Mouse (Mus musculus): ENCODE results near the gene Atp2c2. TPM values are rescaled to one million over a fixed set of nuclear protein-coding genes. Genes with fewer than 3 reads are reported as not detected.

The Atp2c2 gene
- polyA plus RNA-seq, 1 experiment: 3.4 TPM

DNA sequence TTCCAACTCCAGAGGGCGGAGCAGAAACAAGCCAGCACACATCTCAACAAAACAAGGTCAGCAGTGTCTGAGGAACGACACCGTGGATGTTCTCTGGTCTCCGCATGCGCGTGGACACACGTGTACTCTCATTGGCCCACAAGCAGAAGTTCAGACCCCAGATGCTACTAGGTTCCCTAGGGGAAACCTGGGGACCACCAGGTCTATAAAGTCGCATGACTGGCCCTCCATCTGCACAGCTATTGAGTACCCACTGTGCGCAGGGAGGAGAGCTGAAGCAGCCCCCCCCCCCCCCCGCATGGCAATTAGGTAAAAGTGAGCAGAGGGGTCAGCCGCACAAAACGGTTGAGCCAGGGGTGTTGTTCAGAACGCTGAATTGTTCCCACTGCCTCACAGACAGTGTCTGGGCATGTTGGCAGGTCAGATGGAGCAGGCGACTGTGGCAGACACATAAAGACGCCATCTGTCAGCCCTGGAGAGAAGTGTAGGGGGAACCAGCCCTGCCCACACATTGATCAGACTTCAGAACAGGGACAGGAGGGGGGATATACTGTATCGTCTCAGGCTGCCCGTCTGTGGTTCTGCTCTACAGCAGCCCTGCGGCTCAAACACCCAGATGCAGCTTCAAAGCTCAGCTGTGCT is 86.1 kb downstream of the Atp2c2 start:
- H3K27ac ChIP-seq (ENCODE audit: insufficient read depth, low read length): no peak overlapping the region
- peaks cover 2% of the 10 kb centered on the region for H3K4me1 ChIP-seq (ENCODE audit: control insufficient read depth, insufficient read depth, low read length)
- no peak overlapping the region for H3K4me3 ChIP-seq (ENCODE audit: low read depth, low read length)

DNA sequence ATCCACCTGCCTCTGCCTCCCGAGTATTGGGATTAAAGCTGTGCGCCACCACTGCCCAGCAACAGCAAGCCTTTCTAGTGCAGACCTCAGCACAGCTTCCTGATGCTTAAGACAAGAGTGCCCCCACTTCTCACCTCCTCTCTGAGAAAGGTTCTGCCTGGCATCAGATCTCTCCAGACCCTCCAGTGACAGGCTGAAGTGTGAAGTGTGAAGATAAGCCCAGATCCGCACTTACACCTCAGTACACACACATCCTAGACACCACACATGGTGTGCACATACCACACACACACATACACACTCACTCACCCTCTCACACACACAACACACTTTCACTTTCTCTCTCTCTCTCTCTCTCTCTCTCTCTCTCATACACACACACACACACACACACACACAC is 87.1 kb downstream of the Atp2c2 start:
- Histone ChIP-seq H3K9ac (ENCODE audit: low read depth, poor library complexity, severe bottlenecking) (no peak overlapping the region), H3K36me3 (ENCODE audit: control insufficient read depth, insufficient read depth, low read length, poor library complexity, severe bottlenecking) (no peaks in the 10 kb centered on the region), H3K27ac (ENCODE audit: insufficient read depth, low read length) (no peak overlapping the region), H3K9me3 (replicated peaks; ENCODE audit: control insufficient read depth, insufficient read depth, low read length, poor library complexity, severe bottlenecking) (no peaks in the 10 kb centered on the region), H3K4me1 (ENCODE audit: control insufficient read depth, insufficient read depth, low read length) (peaks cover 2% of the 10 kb centered on the region), H3K27me3 (ENCODE audit: control insufficient read depth, insufficient read depth, low read length, poor library complexity, severe bottlenecking) (no peaks in the 10 kb centered on the region), H3K4me3 (ENCODE audit: low read depth, low read length) (no peak overlapping the region)
- TF ChIP-seq POLR2A (IDR thresholded peaks at IDR 0.05; ENCODE audit: insufficient read depth, low read length) (no peak), CTCF (IDR thresholded peaks at IDR 0.05; ENCODE audit: low read depth, low read length) (no peak), EP300 (IDR thresholded peaks at IDR 0.05; ENCODE audit: insufficient read depth, low read depth, low read length) (no peak)

More for the DNA sequence above, 86.1 kb downstream of the Atp2c2 start:
- Histone ChIP-seq H3K36me3 (ENCODE audit: control insufficient read depth, insufficient read depth, low read length, poor library complexity, severe bottlenecking) (no peaks in the 10 kb centered on the region), H3K9me3 (replicated peaks; ENCODE audit: control insufficient read depth, insufficient read depth, low read length, poor library complexity, severe bottlenecking) (no peaks in the 10 kb centered on the region), H3K9ac (ENCODE audit: low read depth, poor library complexity, severe bottlenecking) (peak overlapping the region; percentile 7; the same call in 1 of the 2 replicates), H3K27me3 (ENCODE audit: control insufficient read depth, insufficient read depth, low read length, poor library complexity, severe bottlenecking) (no peaks in the 10 kb centered on the region)
- TF ChIP-seq CTCF (IDR thresholded peaks at IDR 0.05; ENCODE audit: low read depth, low read length): no peak
- TF ChIP-seq EP300 (IDR thresholded peaks at IDR 0.05; ENCODE audit: insufficient read depth, low read depth, low read length): no peak
- TF ChIP-seq POLR2A (IDR thresholded peaks at IDR 0.05; ENCODE audit: insufficient read depth, low read length): no peak

DNA sequence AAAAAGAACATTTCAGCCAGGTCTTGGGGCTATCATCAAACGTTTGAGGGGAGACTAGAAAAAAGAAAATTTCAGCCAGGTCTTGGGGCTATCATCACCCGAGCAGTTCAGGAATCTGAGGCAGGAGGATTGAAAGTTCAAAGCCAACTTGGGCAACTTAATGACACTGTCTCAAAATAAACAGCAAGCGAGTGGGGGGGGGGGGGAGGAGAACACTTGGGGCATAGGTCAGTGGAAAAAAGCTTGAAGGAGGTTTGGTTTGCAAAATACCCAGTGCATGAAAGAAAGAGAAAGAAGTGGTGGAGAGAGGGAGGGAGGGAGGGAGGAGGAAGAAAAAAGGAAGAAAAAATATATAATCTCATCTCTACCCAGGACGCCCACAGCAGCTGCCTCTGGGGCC is 87.5 kb downstream of the Atp2c2 start:
- no peak for TF ChIP-seq POLR2A (IDR thresholded peaks at IDR 0.05; ENCODE audit: insufficient read depth, low read length)
- TF ChIP-seq CTCF (IDR thresholded peaks at IDR 0.05; ENCODE audit: low read depth, low read length): no peak
- TF ChIP-seq EP300 (IDR thresholded peaks at IDR 0.05; ENCODE audit: insufficient read depth, low read depth, low read length): no peak
- H3K27me3 ChIP-seq (ENCODE audit: control insufficient read depth, insufficient read depth, low read length, poor library complexity, severe bottlenecking): no peaks in the 10 kb centered on the region
- H3K9ac ChIP-seq (ENCODE audit: low read depth, poor library complexity, severe bottlenecking): no peak overlapping the region
- no peaks in the 10 kb centered on the region for H3K36me3 ChIP-seq (ENCODE audit: control insufficient read depth, insufficient read depth, low read length, poor library complexity, severe bottlenecking)
- no peaks in the 10 kb centered on the region for H3K9me3 ChIP-seq (replicated peaks; ENCODE audit: control insufficient read depth, insufficient read depth, low read length, poor library complexity, severe bottlenecking)
- peaks cover 5% of the 10 kb centered on the region for H3K4me1 ChIP-seq (ENCODE audit: control insufficient read depth, insufficient read depth, low read length)
- H3K27ac ChIP-seq (ENCODE audit: insufficient read depth, low read length): no peak overlapping the region
- H3K4me3 ChIP-seq (ENCODE audit: low read depth, low read length): no peak overlapping the region

- peaks cover 5% of the 10 kb centered on the region for H3K4me1 ChIP-seq (ENCODE audit: control insufficient read depth, insufficient read depth, low read length)
- no peak overlapping the region for H3K4me3 ChIP-seq (ENCODE audit: low read depth, low read length)
- H3K36me3 ChIP-seq (ENCODE audit: control insufficient read depth, insufficient read depth, low read length, poor library complexity, severe bottlenecking): no peaks in the 10 kb centered on the region
- no peak overlapping the region for H3K9ac ChIP-seq (ENCODE audit: low read depth, poor library complexity, severe bottlenecking)
- H3K27ac ChIP-seq (ENCODE audit: insufficient read depth, low read length): no peak overlapping the region
- no peaks in the 10 kb centered on the region for H3K9me3 ChIP-seq (replicated peaks; ENCODE audit: control insufficient read depth, insufficient read depth, low read length, poor library complexity, severe bottlenecking)
- TF ChIP-seq POLR2A (IDR thresholded peaks at IDR 0.05; ENCODE audit: insufficient read depth, low read length): no peak
- H3K27me3 ChIP-seq (ENCODE audit: control insufficient read depth, insufficient read depth, low read length, poor library complexity, severe bottlenecking): no peaks in the 10 kb centered on the region
Observed at GRCm38 (mm10) chr8:119788607-119789381, 89.0 kb downstream of the Atp2c2 start.

DNA sequence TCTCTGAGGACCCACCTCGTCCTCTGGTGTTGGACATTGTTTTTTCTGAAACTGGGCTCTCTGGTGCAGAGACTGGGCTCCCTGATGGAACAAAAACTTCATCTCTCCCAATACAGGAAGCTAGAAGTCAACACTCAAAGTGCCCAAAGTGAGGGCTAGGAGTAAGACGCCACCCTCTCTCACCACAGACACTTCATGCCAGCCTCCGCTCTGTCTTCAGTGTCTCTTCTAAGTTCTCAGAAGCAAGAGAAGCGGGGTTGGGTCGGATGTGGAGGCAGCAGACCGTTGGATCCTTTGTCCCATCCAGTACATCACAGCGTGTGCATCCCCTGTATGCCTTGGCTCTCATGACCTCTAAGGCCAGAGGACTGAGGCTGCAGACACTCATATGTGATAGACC is 89.8 kb downstream of the Atp2c2 start:
- Histone ChIP-seq H3K9me3 (replicated peaks; ENCODE audit: control insufficient read depth, insufficient read depth, low read length, poor library complexity, severe bottlenecking) (no peaks in the 10 kb centered on the region), H3K4me1 (ENCODE audit: control insufficient read depth, insufficient read depth, low read length) (peaks cover 7% of the 10 kb centered on the region), H3K27ac (ENCODE audit: insufficient read depth, low read length) (no peak overlapping the region), H3K36me3 (ENCODE audit: control insufficient read depth, insufficient read depth, low read length, poor library complexity, severe bottlenecking) (no peaks in the 10 kb centered on the region), H3K4me3 (ENCODE audit: low read depth, low read length) (peak overlapping the region; percentile 14; the same call in 1 of the 2 replicates), H3K27me3 (ENCODE audit: control insufficient read depth, insufficient read depth, low read length, poor library complexity, severe bottlenecking) (no peaks in the 10 kb centered on the region), H3K9ac (ENCODE audit: low read depth, poor library complexity, severe bottlenecking) (no peak overlapping the region)
- TF ChIP-seq CTCF (IDR thresholded peaks at IDR 0.05; ENCODE audit: low read depth, low read length): no peak
- no peak for TF ChIP-seq POLR2A (IDR thresholded peaks at IDR 0.05; ENCODE audit: insufficient read depth, low read length)
- no peak for TF ChIP-seq EP300 (IDR thresholded peaks at IDR 0.05; ENCODE audit: insufficient read depth, low read depth, low read length)

Data from ES-Bruce4 (cell line).